Mouse (Mus musculus) erythroblast, embryonic 14.5 days (primary cell): Measurements from ENCODE around the gene Spata2l. TPM values are rescaled to one million over a fixed set of nuclear protein-coding genes. Genes with fewer than 3 reads are reported as not detected.
A peak's percentile ranks its signal among the peaks of the same experiment; 100 is the strongest.
"Not testable (repeated sequence)": the region's sequence is repeated elsewhere in the genome, so short reads cannot be mapped to it uniquely, and the experiment has no call there.

Source experiments
- H3K27me3 ChIP-seq: 2 replicates; pipeline ENCODE4 v1.6.1; 2012; ENCODE audit warnings: inconsistent platforms; ENCODE audit not compliant: control insufficient read depth
- H3K36me3 ChIP-seq: 2 replicates; pipeline ENCODE4 v1.6.1; 2012; ENCODE audit warnings: mild to moderate bottlenecking, inconsistent platforms; ENCODE audit not compliant: control insufficient read depth
- H3K4me1 ChIP-seq: 2 replicates; pipeline ENCODE4 v1.6.1; 2012; ENCODE audit warnings: inconsistent platforms; ENCODE audit not compliant: control insufficient read depth
- H3K4me3 ChIP-seq: replicated peaks from 2 replicates; pipeline ENCODE3; 2012; ENCODE audit warnings: moderate library complexity, mild to moderate bottlenecking, inconsistent platforms
- H3K9me3 ChIP-seq: 2 replicates; pipeline ENCODE4 v1.6.1; 2012; ENCODE audit warnings: low read length, inconsistent platforms, mixed read lengths; ENCODE audit not compliant: control insufficient read depth
- GATA1 ChIP-seq: IDR thresholded peaks from 2 replicates; pipeline ENCODE4 v1.6.1; 2012; ENCODE audit warnings: low read length, inconsistent platforms, mixed read lengths
- TAL1 ChIP-seq: IDR thresholded peaks from 3 replicates; pipeline ENCODE4 v1.6.1; 2012; ENCODE audit warnings: low read length, inconsistent platforms, mixed read lengths
- polyA plus RNA-seq: library from polyadenylated mRNA; stranded (reverse); fragments of >175 nt; gene quantifications from 2 replicates; pipeline ENCODE4 v1.2.3, GENCODE M21; 2012

Gene Spata2l
- polyA plus RNA-seq, 1 experiment: 0.03 TPM

- Histone ChIP-seq H3K4me3 (no peak overlapping the region), H3K9me3 (no peaks in the 10 kb centered on the region), H3K36me3 (peaks cover 98% of the 10 kb centered on the region), H3K4me1 (no peaks in the 10 kb centered on the region), H3K27me3 (no peaks in the 10 kb centered on the region)
- TF ChIP-seq TAL1: no peak
- TF ChIP-seq GATA1: no peak
These were observed 35.9 kb upstream of the Spata2l start for GRCm38 (mm10) chr8:123271901-123272300.

GRCm38 (mm10) chr8:123271147-123271546, 35.1 kb upstream of the Spata2l start:
- no peaks in the 10 kb centered on the region for H3K9me3 ChIP-seq
- H3K4me1 ChIP-seq: no peaks in the 10 kb centered on the region
- H3K4me3 ChIP-seq: no peak overlapping the region
- no peaks in the 10 kb centered on the region for H3K27me3 ChIP-seq
- peaks cover 98% of the 10 kb centered on the region for H3K36me3 ChIP-seq
- no peak for TF ChIP-seq GATA1
- TF ChIP-seq TAL1: no peak

- TF ChIP-seq TAL1 (no peak), GATA1 (no peak)
- Histone ChIP-seq H3K27me3 (no peaks in the 10 kb centered on the region), H3K9me3 (no peaks in the 10 kb centered on the region), H3K4me3 (no peak overlapping the region), H3K4me1 (no peaks in the 10 kb centered on the region), H3K36me3 (peaks cover 99% of the 10 kb centered on the region)
These were observed 32.1 kb upstream of the Spata2l start for GRCm38 (mm10) chr8:123267926-123268656.

GRCm38 (mm10) chr8:123257593-123257992, 21.6 kb upstream of the Spata2l start:
- not testable (repeated sequence) for H3K27me3 ChIP-seq, H3K9me3 ChIP-seq, H3K4me3 ChIP-seq
- H3K4me1 ChIP-seq: peaks cover 36% of the 10 kb centered on the region
- peaks cover 61% of the 10 kb centered on the region for H3K36me3 ChIP-seq

- no peak overlapping the region for H3K4me3 ChIP-seq
These were observed 21.1 kb upstream of the Spata2l start for GRCm38 (mm10) chr8:123257114-123257513.

GRCm38 (mm10) chr8:123255170-123255569, 19.1 kb upstream of the Spata2l start:
- Histone ChIP-seq H3K9me3 (no peaks in the 10 kb centered on the region), H3K27me3 (no peaks in the 10 kb centered on the region), H3K4me3 (peak overlapping the region; percentile 83), H3K4me1 (peaks cover 40% of the 10 kb centered on the region), H3K36me3 (peaks cover 62% of the 10 kb centered on the region)
- TF ChIP-seq GATA1: no peak
- TF ChIP-seq TAL1: no peak

More at GRCm38 (mm10) chr8:123257114-123257513, 21.1 kb upstream of the Spata2l start:
- no peaks in the 10 kb centered on the region for H3K27me3 ChIP-seq
- peaks cover 38% of the 10 kb centered on the region for H3K4me1 ChIP-seq
- no peaks in the 10 kb centered on the region for H3K9me3 ChIP-seq
- H3K36me3 ChIP-seq: peaks cover 61% of the 10 kb centered on the region
- no peak for TF ChIP-seq TAL1
- no peak for TF ChIP-seq GATA1

GRCm38 (mm10) chr8:123254099-123254885, 18.3 kb upstream of the Spata2l start, which contains the start of the genes Zfp276 and Vps9d1:
TSS of gene Zfp276 (plus strand) at chr8:123254195.
TSS of gene Vps9d1 (minus strand) at chr8:123254348.
- no peaks in the 10 kb centered on the region for H3K27me3 ChIP-seq
- peak within 1 kb of the TSS; percentile 83 for H3K4me3 ChIP-seq
- TF ChIP-seq GATA1: no peak
- H3K4me1 ChIP-seq: peaks cover 40% of the 10 kb centered on the region
- no peaks in the 10 kb centered on the region for H3K9me3 ChIP-seq
- H3K36me3 ChIP-seq: peaks cover 54% of the 10 kb centered on the region

GRCm38 (mm10) chr8:123253451-123254098, 17.5 kb upstream of the Spata2l start:
- no peak for TF ChIP-seq TAL1
- H3K27me3 ChIP-seq: no peaks in the 10 kb centered on the region
- H3K4me1 ChIP-seq: peaks cover 40% of the 10 kb centered on the region
- H3K36me3 ChIP-seq: peaks cover 54% of the 10 kb centered on the region
- no peaks in the 10 kb centered on the region for H3K9me3 ChIP-seq
- H3K4me3 ChIP-seq: peak overlapping the region; percentile 83

- Histone ChIP-seq H3K4me1 (peaks cover 37% of the 10 kb centered on the region), H3K4me3 (peak overlapping the region; percentile 83)
- no peak for TF ChIP-seq TAL1
- TF ChIP-seq GATA1: no peak
These were observed 16.9 kb upstream of the Spata2l start for GRCm38 (mm10) chr8:123252925-123253324.

More at GRCm38 (mm10) chr8:123252925-123253324, 16.9 kb upstream of the Spata2l start:
- Histone ChIP-seq H3K27me3 (no peaks in the 10 kb centered on the region), H3K9me3 (no peaks in the 10 kb centered on the region), H3K36me3 (peaks cover 54% of the 10 kb centered on the region)
